Mouse (Mus musculus) ovary, adult 18-20 months (tissue): Measurements from ENCODE around the gene Rasl2-9.
"Not testable (repeated sequence)": the region's sequence is repeated elsewhere in the genome, so short reads cannot be mapped to it uniquely, and the experiment has no call there.

Experiments
- DNase-seq: peaks from one replicate; pipeline ENCODE4 v3.0.0; 2022; ENCODE audit warnings: low spot score, mixed read lengths

Rasl2-9 gene

DNA sequence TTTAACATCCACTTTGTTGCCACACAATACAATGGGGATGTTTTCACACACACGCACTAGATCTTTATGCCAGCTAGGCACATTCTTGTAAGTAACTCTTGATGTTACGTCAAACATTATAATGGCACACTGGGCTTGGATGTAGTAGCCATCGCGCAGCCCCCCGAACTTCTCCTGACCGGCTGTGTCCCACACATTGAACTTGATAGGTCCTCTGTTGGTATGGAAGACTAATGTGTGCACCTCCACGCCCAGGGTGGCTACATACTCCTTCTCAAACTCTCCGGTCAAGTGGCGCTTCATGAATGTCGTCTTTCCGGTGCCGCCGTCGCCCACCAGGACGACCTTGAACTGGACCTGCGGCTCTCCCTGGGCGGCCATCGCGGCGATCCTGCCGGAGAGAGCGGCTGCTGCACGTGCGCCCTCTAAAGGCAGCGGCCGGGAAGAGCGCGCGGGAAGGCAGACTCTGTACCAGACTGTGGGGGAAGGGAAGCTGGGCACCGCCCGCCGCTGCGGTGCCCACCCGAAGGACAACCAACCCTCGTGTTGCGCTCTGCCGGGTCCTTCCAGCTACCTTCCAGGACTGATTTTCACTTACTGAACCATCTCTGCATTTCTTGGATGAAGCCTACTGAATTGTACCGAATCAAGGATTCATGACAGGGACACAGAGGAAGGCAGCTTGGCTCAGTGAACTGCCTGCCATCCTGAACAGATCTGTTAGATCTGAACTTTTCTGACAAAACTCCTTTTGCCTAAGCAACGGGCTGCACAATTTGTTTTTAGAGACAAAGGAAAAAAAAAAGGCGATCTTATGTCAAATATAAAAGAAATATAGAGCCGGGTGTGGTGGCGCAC is at the start of gene Rasl2-9:
Rasl2-9 (minus strand) TSS at position 402 of the 858 bp plus-strand sequence.
- DNase-seq: peak; percentile 55

DNA sequence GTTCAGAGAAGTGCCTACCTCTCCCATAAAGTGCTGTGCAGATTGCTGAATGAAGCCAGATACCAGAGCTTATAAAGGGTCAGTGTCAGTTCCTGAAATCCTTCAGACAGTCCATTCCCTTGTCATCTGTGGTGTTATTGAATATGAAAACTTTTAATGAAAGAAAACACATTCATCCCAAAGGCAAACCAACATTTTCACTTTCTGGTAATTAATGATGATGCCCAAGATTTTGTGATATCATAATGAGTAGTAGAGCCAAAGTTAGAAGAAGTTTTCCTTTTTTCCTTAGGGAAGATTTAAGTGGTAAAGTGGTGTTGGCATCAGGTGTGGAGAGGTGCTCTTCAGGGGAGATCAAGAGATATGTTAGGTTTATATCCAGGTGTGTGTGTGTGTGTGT is 23.8 kb upstream of the Rasl2-9 start, which contains the start of gene Vmn1r55:
Vmn1r55 (minus strand) TSS at position 101 of the 400 bp plus-strand sequence.
- DNase-seq: not testable (repeated sequence)

DNA sequence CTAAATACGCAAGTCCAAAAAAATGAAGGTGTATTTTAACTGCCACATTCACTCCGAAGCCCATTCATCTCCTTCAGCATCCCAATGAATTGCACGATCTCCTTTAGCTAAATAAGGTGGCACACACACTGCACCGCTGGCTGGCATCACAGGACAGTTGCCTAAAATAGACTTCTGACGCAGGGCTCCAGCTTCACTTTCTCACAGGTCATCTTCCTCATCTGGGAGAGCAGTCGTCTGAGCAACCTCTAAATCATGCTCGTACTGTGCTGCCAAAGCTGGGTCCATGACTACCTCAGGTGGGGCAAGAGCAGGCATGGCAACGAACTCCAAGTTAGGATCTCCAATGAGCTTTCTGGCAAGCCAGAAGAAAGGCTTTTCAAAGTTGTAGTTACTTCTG is 672 bp downstream of the Rasl2-9 start:
- no peak for DNase-seq

DNA sequence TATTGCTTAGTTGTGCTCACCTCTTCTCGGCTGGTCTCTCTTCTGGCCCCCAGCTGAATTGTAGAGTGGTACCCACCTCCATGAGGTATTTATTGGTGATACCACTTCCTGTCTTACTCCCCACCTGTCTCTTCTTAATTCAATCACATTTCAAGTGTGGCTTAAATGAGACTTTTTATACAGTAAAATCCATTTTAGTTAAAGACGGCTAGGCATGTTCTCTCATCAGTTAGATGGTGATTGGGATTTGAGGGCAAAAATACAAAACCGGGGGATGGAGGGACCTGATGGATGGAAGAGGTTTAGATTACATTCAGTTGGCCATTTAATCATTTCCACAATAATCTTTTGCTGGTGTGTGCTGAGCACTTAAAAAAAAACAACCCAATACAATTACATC is 8.9 kb downstream of the Rasl2-9 start, which contains the start of gene Rfpl4:
Rfpl4 (minus strand) TSS at position 101 of the 400 bp plus-strand sequence.
- no peak for DNase-seq

DNA sequence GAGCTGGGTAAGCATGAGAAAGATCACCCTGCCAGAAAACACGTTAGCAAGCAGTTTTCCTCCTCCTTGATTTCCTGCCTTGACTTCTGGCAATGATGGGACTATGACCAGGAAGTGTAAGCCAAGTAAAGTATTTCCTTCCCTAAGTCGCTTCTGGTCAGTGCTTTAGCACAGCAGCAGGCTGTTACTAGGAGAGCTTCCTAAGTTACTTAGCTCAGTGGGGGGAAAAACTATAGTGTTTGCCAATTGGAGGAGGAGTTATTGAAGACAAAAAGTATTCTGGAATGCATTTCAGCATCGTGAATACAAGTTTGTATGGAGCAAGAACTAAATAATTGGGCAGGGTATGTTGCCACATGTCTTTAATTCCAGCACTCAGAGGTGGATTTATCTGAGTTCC is 13.0 kb downstream of the Rasl2-9 start:
- DNase-seq: no peak

DNA sequence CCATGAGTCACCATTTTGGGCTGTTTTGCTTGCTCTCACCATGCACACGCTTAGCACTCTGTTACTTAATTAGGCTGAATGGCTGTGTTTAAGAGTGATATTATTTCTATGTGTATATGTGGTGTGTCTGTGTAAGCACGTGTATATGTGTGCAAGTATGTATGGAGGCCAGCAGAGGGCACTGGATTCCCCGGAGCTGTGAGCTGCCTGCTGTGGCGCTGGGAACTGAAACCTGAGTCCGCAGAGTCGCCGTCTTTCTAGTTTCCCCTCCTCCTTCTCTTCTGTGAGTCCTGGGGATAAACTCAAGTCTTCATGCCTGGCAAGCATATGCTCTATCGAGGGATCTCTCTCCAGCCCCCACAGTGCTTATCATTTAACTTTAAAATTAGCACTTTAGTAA is 16.4 kb downstream of the Rasl2-9 start:
- DNase-seq: no peak

DNA sequence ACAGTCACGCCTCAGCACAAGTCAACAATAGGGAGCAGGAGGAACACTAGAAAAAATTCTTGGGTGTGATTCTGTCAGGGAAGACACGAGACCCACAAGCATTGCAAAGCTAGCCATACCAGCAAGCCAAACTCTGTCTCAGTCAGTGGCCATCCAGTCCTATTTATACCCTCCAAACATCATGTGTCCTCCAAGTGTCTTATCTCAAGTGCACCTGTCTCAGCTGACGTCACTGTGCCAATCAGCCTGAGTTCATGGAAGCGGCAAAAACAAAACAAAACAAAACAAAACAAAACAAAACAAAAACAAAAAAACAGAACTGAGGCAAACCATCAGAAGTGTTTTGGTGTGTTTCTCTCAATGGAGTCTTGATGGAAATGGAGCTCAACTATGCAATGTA is 17.5 kb downstream of the Rasl2-9 start:
- DNase-seq: no peak

DNA sequence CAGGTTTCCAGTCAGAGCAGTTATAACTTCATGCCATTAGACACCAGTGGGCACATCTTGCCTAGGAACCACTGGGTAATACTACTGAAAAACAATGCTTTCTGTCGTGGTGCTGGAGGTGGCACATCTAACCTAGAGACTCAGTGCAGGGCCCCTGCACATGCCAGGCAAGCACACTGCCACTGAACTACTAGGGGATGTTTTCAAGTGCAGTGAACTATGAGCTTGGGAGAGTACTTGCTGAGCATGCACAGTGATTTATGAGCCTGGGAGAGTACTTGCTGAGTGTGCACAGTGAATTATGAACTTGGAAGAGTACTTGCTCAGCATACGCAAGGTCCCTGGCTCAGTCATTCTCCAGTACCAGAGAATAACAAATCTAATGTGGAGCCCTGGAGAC is 23.2 kb downstream of the Rasl2-9 start:
- no peak for DNase-seq

DNA sequence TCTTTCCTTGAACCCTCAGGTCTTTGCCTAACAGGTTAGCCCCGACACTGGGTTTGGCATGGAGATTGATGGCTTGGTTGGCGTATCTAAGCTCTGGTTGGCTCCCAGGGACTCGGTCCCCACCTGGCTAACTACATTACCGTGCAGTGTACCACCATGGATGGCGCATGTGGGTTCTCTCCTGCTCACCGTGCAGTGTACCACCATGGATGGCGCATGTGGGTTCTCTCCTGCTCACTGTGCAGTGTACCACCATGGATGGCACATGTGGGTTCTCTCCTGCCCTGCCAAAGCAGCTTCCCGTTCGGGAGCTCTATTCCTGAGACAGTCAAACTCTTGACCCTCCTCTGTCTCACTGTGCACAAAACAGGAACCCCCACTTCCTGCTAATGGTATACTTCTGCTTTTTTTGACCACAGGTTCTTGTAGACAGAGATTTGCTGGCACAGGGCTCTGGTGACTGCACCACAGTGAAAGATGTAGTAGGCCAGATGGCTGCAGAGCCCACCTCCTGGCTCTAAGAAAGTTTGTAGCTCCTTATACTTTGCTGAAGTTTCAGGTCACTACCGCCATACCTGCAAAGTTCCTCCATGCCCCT is 24.6 kb downstream of the Rasl2-9 start:
- DNase-seq: no peak

DNA sequence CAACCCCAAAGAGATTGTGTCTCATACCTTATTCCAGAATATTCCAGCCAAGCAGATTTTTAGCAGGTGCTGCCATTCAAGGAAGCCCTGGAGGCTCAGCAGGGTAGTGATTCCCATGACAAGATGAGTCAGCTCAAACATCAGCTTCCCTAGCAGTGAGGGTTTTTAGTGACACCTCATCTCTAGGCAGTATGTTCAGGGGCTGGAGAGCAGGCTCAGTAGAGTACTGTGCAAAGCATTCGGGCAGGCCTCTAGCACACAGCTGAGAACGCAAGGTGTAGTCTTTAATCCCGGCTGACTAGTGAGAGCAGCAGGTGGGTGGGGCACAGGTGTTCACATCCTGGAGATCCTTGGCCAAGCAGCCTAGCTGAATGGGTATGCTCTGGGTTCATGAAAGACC is 26.0 kb downstream of the Rasl2-9 start:
- DNase-seq: no peak

DNA sequence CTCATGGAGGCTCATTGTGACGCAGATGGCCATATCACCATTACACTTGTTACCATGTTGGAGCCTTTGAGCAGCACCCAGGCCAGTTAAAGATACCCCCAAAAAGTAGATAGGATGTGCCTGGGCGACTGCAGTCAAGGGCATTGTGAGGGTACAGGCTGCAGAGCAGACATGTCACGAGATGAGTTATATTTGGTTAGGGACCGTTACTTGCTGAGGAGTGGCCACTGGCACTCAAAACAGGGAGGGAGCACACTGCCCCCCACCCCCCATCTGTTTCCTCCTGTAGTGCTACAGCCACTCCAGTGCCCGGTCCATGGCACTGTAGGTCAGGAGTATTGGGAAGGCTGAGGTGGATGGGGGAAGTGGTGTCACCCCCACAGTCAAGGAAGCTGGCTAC is 27.0 kb downstream of the Rasl2-9 start:
- DNase-seq: no peak

DNA sequence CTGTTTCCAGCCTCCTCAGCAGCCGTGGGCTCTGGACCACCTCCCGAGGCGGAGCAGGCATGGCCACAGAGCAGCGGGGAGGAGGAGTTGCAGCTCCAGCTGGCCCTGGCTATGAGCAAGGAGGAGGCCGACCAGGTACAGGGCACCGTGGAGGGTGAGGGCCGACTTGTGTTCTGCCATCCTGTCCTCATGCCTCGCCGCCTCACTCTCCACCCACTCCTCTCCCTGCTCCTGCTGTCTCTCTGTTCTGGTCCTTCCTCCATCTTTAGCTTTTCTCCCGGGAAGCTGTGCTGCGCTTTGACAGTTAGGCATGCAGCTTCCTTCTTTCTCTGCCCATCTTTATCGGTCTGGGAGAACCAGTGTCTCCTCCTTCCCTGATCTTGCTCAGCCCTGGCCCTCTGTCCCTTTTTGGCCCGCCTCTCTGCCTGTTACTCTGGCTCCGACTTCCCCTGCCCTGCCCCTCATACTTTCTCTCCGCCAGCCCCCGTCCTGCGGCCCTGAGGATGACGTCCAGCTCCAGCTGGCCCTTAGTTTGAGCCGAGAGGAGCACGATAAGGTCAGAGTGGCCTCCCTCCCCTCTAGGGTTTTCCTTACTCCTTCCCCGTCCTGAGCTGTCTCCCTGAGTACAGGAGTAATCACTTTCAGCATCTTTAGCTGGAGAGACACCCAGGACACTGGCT is 32.8 kb downstream of the Rasl2-9 start:
- no peak for DNase-seq

DNA sequence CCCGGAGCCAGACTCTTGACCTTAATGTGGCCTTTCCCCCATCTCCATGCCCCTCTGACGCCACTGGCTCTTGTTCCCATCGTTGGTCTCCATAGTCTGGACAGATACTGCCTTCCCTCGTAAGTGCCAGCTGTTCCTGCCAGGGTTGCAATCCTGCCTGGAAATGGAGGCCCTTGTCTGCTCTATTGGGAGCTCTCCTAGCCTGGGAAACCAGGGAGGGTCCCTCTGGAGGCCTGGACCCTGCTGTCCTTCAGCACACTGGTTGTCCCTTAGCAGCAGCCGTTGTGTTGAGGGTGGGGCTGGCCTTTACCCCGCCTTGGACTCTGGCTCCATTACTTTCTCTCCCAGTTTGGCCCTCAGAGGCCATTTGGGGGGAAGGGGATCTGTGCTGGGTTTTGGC is 33.4 kb downstream of the Rasl2-9 start:
- DNase-seq: no peak

DNA sequence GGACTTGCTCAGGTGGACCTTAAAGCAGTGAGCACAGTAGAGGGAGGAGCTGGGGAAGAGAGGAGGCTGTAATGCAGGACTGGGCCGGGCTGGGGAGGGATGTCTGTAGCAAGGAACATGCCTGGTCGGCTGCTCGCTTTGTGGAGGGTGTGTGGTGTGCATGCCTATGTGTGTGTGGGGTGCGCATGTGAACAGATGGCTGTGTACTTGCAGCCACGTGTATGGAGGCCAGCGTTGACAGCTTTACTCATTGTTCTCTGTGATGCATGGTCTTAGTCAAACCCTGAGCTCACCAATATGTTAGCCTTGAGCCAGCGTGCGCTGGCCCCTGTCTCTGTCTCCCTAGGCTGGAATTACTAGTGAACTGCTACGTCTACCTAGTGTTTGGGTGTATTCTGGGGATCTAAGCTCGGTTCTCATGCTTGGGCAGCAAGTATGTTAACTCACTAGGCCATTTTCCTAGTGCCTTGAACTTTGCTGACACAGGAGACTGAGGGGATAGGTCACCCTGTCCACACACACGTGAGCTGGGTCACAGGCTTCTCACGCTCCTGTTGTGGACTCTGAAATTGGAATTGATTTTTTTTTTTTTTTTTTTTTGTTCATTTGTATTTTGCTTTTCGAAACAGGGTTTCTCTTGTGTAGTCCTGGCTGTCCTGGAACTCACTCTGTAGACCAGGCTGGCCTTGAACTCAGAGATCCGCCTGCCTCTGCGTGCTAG is 34.6 kb downstream of the Rasl2-9 start:
- no peak for DNase-seq

DNA sequence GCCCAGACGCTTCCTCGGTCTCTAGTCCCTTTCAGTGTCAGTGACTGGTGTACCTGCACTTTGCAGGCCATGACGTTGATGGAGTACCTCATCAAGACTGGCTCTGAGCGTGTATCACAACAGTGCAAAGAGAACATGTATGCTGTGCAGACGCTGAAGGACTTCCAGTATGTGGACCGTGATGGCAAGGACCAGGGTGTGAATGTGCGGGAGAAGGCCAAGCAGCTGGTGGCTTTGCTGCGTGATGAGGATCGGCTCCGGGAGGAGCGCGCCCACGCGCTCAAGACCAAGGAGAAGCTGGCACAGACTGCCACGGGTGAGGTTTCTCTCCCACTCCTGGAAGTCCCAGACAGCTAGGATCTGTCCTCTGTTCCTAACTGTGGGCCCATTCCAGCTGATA is 35.9 kb downstream of the Rasl2-9 start:
- DNase-seq: no peak

DNA sequence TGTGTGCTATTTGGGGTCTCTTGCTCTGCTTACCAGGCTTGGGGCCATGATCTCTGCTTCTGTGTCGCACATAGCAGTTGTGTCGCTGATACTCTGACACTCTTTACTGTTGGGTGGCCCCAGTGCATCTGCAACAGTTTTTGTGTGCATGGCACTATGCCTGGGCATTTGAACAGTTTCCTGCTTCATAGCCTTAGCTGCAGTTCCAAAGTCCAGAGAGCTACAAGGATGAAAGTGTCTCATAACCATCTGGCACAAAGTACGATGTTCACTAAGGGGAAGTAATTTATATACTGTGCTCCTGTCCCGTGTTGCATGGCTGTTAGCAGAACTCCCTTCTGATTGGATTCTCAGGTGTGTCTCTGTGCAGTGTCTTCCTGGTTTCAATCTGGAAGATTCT is 37.9 kb downstream of the Rasl2-9 start:
- no peak for DNase-seq

DNA sequence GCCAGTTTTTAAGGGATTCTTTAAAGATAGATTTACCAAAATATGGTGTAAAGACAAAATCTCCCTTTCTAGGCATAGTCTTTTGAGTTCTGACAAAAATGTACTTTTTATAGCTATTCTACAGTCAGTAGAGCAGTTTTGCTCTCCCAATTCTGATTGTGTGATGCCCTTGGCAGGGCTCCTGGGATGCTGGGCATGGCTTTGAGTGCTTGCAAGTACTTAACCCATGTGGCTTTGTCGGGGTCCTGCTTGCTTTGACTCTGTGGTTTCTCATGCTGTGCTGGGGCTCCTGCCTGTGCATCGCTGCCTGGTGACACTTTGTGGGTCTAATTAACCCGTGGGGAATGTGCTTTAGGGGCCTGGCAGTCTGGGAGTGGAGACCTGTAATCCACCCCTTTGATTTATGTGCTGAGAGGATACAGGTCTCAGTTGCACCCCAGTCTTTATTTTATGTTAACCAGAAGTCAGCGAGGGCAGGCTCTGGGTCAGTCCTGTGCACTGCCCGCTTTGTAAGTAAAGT is 38.8 kb downstream of the Rasl2-9 start:
- DNase-seq: no peak

DNA sequence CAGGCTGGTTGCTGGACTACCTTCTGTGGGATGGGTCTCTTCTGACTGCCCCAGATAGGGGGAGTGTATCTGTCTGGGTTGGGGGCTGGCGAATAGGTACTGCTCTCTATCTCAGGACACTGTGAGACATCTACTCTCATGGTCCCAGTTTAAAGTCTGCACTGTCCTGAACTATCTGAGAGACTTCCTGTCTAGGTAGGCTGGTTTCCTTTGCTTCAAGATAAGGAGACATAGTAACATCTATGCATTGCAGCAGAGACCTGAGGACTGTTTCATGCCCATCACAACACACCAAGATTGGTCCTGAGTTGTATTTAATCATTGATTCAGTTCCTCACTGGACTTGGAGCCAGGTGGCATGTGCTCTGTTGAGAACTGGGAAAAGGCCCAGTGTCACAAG is 40.2 kb downstream of the Rasl2-9 start:
- no peak for DNase-seq

DNA sequence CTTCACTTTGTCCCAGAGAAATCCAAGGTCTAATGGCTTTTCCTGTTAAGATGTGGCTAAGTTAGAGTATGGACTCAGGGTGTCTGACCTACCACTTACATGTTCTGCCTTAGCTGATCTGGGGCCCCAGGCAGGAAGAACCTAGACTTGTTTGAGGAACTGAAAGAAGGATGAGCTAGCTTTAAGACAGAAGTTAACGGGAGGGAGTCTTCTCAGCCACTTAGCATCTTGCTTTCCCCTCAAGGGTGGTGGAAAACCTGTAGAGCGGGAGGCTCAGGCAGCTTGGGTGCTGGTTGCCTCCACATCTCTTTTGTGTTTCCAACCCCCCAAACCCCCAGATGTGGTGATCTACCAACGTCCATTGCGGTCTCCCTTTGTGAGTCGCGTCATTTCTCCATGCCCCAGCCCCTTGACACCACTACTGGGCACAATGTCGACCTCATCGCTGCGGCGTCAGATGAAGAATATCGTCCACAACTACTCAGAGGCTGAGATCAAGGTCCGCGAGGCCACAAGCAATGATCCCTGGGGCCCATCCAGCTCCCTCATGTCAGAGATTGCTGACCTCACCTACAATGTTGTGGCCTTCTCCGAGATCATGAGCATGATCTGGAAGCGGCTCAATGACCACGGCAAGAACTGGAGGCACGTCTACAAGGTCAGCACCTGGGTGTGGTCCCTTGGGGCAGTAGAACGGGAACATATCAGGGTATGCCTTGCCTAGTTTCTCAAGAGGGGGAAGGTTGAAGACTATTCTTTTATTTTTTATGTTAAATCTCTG is 42.2 kb downstream of the Rasl2-9 start:
- no peak for DNase-seq

DNA sequence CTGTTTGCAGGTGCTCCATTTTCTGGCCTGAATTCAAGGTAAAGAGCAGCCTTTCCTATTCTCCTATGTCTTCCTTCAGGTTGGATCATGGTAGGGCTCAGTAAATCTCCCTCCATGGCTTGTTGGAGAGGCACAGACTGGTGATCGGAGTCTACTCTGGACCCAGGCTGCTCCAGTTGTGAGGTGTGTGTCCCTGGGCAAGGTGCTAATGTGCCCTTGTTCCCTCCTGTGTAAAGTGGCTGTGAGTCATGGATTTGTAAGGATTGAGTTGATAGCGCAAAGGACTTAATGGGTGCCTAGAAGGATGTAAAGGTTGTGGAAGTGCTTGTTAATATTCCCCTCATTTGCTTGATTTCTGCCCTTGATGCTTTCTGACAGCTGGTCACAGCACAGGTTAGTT is 43.8 kb downstream of the Rasl2-9 start:
- DNase-seq: no peak

DNA sequence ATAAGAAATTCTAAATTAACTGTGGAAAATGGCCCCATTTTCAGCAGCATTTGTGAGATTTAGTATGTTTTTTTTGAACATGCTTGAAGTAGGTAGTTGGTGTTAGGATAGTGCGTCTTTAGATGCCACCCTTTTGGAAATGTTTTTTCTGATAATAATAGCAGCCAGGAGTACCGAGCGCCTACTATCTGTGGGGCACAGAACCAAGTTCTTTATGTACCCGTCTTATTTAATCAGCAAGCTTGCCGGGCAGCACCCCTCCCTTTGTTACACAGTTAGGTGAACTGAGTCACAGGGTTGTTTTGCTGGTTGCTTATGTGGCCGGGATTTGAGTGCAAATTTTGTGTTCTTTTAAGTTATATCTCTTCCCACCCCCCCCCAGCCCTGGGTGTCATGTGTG is 44.5 kb downstream of the Rasl2-9 start:
- DNase-seq: no peak
